Mouse (Mus musculus): ENCODE data around the gene 9630041A04Rik.
A peak's percentile ranks its signal among the peaks of the same experiment; 100 is the strongest.

The 9630041A04Rik gene

GRCm38 (mm10) chr9:101919324-101919723, 57.7 kb downstream of the 9630041A04Rik start:
- no peak for DNase-seq

- DNase-seq, result no peak
These were observed 61.2 kb downstream of the 9630041A04Rik start for GRCm38 (mm10) chr9:101922846-101923245.

GRCm38 (mm10) chr9:101924829-101925228, 63.2 kb downstream of the 9630041A04Rik start:
- no peak for DNase-seq

- DNase-seq, result no peak
These were observed 72.4 kb downstream of the 9630041A04Rik start for GRCm38 (mm10) chr9:101933946-101934573.

DNA sequence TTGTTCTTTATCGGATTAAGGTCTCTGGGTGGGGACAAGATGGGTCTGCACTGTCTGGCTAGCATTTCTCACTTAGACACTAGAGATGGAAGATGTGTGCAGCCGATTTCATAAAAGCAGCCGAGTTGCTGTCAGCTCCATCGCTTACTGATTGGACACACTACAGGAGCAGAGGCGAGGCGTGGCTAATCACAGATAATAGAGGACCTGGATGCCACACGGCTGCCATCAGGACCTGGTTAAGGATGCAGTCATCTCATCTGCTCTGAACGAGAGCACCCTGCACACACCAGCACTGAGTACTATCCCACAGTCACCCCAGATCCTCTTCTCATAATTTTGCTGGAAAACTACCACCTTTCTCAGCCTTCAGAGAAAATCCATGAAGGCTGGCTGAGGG, 73.2 kb downstream of the 9630041A04Rik start:
- DNase-seq, result no peak

- DNase-seq, result no peak
These were observed 76.4 kb downstream of the 9630041A04Rik start for GRCm38 (mm10) chr9:101938066-101938465.

DNA sequence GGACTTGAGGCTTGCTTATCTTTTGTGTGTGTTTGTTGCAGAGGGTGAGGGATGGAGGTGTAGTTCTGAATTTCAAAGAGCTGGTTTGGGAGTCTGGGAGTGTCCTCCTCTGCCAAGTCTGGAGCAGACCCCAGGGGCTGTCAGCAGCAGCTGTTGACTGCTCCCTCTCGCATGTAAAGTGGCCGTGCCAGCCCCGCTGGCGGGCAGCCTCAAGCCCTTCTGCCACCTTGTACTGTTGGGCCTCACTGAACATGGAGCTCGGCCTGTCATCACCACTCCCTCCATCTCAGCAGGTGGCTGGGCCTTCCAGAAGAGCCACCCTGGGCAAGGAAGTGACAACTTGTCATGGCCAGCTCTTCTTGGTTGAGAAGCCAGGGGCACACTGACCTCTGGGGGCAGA, 77.4 kb downstream of the 9630041A04Rik start:
- DNase-seq, result no peak

DNA sequence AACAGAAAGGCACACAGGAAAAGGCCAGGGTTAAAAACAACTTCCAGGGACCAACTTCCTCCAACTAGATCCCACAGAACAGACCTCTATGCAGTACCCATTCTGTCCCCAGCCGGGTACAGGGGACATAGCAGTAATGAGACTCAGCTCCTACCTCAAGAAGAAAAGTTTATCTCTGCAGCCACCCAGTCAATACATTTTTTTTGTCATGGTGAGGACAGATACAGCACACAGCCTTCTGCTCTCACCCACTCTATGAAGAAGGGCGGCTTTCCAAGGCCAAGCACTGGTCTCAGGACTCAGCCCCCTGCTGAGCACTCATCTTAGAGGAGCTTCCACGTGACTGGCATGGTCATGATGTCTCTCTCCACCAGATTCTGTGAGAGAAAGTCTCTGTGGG, 78.5 kb downstream of the 9630041A04Rik start:
- DNase-seq, result no peak

DNA sequence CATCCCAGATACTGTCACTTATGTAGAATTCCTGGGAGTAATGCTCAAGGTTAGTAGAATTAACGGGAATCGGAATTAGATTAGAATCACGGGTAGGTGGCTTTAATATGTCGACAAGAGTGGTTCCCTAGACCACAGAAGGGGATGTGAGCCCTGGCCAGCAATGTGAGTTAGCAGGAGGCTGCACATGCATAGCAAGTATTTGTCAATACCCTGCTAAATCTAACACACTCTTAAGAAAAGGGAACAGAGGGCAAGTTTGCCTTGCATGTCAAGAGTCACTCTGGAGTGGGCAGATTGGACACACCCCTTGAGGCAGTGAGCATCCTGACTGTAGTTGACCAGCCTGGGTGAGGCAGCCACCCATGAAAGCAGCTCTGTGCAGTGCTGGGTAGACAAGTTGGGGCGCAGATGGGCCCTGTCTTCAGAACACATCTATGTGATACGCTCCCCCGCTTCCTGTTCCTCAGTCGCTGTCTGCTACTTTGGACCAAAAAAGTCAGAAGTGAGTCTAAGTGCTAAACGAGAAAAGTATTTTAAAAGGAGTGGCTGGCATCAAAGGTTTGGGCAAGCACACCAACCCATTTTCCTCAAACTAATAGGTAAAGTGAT, 80.5 kb downstream of the 9630041A04Rik start:
- no peak for DNase-seq

DNA sequence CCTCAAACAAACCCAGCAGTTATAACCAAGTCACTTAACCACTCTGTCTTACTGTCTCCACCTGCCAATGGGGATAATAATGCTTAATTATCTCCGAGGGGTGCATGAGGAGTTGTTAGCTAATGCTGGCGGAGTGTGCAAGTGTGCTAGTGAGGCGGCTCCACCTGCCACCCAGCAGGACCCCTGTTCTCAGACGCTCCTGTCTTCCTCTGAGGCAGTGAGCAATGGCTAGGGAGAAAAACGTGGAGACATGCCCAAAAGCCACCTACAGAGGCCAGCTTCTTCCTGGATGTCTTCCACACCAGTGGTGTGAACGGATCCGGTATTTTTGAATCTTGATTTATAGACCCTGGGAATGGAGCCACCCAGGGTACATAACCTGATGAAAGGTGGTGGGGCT, 83.7 kb downstream of the 9630041A04Rik start:
- DNase-seq, result peak; percentile 18

- no peak for DNase-seq
These were observed 84.2 kb downstream of the 9630041A04Rik start for GRCm38 (mm10) chr9:101945814-101946213.

- no peak for DNase-seq
These were observed 88.5 kb downstream of the 9630041A04Rik start for GRCm38 (mm10) chr9:101950101-101950500.

DNA sequence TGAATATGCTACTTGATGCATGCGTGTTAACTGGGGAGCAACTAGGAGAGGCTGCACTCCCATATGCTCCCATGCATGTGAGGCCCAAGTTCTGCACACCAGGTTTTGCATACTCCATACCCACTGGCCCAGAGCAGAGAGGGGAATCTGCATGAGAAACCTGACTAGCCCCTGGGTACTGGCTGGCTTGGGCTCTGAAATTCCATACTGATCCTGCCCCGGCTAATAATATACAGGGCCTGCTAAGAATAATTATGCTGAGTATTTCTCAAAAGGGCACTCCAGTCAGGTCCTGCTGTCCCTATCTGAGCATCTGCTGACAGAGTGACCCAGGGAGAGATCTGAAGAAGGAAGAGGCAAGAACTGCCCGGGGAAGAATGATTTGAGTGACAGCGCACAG, 92.9 kb downstream of the 9630041A04Rik start:
- DNase-seq, result no peak

DNA sequence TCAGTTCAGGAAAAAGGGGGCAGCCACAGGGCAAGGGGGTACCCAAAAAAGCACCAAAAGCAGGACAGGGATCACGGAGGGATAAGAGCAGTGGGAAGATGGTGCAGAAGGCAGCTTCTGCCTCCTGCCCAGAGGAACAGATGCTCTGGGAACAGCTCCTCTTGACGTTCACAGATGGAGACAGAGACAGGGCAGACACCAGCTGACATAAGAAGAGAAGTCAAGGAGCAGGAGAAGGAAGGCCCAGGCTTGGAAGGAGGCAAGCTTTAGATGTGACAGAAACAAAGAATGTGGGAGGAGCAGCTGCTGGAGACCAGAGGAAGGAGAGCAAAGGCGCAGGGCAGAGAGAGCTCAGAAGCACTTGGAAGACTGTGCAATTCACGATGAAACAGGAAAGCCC, 94.6 kb downstream of the 9630041A04Rik start:
- no peak for DNase-seq

- no peak for DNase-seq
These were observed 110.2 kb downstream of the 9630041A04Rik start for GRCm38 (mm10) chr9:101971806-101972205.

DNA sequence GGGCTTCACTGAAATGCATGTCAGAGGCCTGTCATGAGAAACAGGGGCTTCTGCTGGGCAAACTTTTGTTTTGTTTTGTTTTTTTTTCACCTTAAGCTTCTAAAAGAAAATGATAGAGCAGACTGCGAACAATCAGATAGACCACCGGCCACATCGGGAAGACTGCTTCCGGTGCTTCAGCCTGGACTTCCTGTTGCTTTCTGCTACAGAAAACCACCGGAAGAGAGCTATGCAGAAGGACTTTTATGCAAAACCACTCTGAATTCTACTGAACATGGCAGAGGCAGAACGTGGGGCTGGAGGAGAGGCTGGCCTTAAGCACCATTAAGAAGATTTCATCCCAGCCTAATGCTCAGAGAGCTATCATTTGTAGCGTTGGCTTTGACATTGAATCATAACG, 110.7 kb downstream of the 9630041A04Rik start:
- no peak for DNase-seq

- no peak for DNase-seq
These were observed 115.3 kb downstream of the 9630041A04Rik start for GRCm38 (mm10) chr9:101976884-101977465.

- no peak for DNase-seq
These were observed 119.5 kb downstream of the 9630041A04Rik start for GRCm38 (mm10) chr9:101981161-101981560.

DNA sequence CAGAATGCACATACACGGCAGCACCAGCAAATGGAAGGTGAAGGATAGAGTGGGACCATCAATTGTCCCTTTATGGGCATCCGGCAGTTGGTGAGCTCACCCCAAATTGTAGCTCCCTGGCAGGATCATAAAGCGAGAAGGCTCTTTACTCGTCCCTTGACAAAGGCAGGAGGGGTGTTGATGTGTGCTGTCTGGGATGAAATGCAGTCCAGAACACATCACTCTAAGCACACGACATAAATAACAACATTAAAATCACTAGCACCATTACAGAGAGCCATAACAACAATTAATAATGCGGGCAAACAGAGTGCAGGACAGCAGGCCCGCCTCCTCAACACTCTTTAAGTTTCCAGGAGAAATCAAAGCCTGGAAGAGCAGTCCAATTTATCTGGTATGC, 120.7 kb downstream of the 9630041A04Rik start:
- no peak for DNase-seq

- no peak for DNase-seq
These were observed 125.3 kb downstream of the 9630041A04Rik start for GRCm38 (mm10) chr9:101986910-101987309.

DNA sequence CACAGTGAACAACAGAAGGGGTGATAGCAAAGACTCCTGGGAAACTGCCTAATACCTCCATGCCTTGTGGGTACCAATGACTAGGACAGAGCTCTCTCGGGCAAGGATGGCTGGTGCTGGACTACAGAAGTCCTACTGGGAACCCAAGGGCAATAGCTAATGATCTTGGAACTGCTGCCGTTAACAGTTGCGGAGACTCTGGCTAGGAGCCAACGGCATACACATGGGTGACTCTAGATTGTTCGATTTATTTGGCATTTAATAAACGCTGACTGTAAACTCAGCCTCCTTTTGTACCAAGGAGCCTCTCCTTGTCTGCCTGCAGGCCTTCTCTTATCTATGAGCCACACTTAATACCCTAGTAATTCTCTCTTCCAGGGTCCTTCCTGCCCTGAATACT, 128.4 kb downstream of the 9630041A04Rik start:
- DNase-seq, result no peak

DNA sequence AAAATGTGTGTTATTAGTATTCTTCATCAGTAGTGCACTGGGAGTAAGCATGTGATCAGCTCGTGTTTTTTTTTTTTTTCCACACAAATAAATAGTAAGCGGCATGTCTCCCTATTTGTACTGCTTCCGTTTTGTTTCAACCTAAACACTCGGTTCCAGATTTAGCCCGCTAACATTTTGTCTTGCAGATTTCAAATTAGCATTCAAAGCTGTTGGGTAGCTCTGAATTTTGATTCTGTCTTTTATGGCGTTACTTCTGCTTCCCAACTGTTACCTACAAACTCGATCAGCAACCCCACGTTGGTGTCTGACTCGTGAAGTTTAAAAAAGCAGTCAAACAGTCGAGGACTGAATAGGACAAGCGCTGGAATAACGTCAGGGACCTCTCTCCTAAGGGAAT, 129.2 kb downstream of the 9630041A04Rik start:
- no peak for DNase-seq
